Mouse (Mus musculus) myocyte (in vitro differentiated cells): Measurements from ENCODE around the gene Ralgps1.

Experiments used
- E2F4 ChIP-seq: IDR thresholded peaks from one replicate; pipeline ENCODE4 v1.6.1; 2011; ENCODE audit warnings: mild to moderate bottlenecking, control low read depth, moderate library complexity; ENCODE audit not compliant: insufficient read depth
- MAX ChIP-seq: IDR thresholded peaks from one replicate; pipeline ENCODE4 v1.6.1; 2011; ENCODE audit warnings: low read depth, mild to moderate bottlenecking, control low read depth
- MYOD1 ChIP-seq, 3 experiments: IDR thresholded peaks; one replicate each; pipeline ENCODE4 v1.6.1; 2011; ENCODE audit warnings: control low read depth in 2 of 3, low read depth in 2 of 3, mild to moderate bottlenecking in 2 of 3, moderate library complexity in 1 of 3; ENCODE audit not compliant: insufficient read length in 2 of 3, control insufficient read depth in 1 of 3
- POLR2A ChIP-seq: IDR thresholded peaks from one replicate; pipeline ENCODE4 v1.6.1; 2011; ENCODE audit warnings: low read depth, mild to moderate bottlenecking, control low read depth, moderate library complexity; ENCODE audit not compliant: insufficient read length
- SRF ChIP-seq: IDR thresholded peaks from one replicate; pipeline ENCODE4 v1.6.1; 2011; ENCODE audit warnings: low read depth; ENCODE audit not compliant: control insufficient read depth, insufficient read length
- TCF12 ChIP-seq: IDR thresholded peaks from one replicate; pipeline ENCODE4 v1.6.1; 2011; ENCODE audit warnings: mild to moderate bottlenecking, control low read depth; ENCODE audit not compliant: poor library complexity, insufficient read depth, severe bottlenecking
- TCF3 ChIP-seq: IDR thresholded peaks from one replicate; pipeline ENCODE4 v1.6.1; 2011; ENCODE audit warnings: low read depth, control low read depth; ENCODE audit not compliant: insufficient read length
- USF1 ChIP-seq: IDR thresholded peaks from one replicate; pipeline ENCODE4 v1.6.1; 2011; ENCODE audit warnings: low read depth, mild to moderate bottlenecking, control low read depth, moderate library complexity

- TF ChIP-seq E2F4 = no peak
- no peak for TF ChIP-seq MYOD1 (IDR thresholded peaks at IDR 0.05; ENCODE audit: control insufficient read depth in 1 of 3, insufficient read length in 2 of 3, low read depth in 2 of 3)
- TF ChIP-seq POLR2A = no peak
- no peak for TF ChIP-seq USF1
- TF ChIP-seq SRF = no peak
- no peak for TF ChIP-seq TCF12
- no peak for TF ChIP-seq MAX
- no peak for TF ChIP-seq TCF3
These were observed 79.2 kb downstream of the Ralgps1 start for GRCm38 (mm10) chr2:33292057-33292456.
